Mouse (Mus musculus) lung, postnatal 0 days (tissue): ENCODE results near the gene Carmil1. TPM values are rescaled to one million over a fixed set of nuclear protein-coding genes. Genes with fewer than 3 reads are reported as not detected.

Experiments
- ATAC-seq: fragments of 200-750 bp; cut with Nextera tagmentation; 2 replicates; pipeline ENCODE4 v1.8.0; 2017; ENCODE audit warnings: moderate library complexity
- DNase-seq: peaks from one replicate; pipeline ENCODE4 v3.0.0-alpha.2; 2016; ENCODE audit warnings: low spot score
- H3K27ac ChIP-seq: fragments of 300-500 bp; sonication (generic); 2 replicates; pipeline ENCODE4 v1.5.1; 2014; ENCODE audit warnings: antibody characterized with exemption, mild to moderate bottlenecking, low read length, mixed read lengths
- H3K27me3 ChIP-seq: fragments of 300-500 bp; sonication (generic); replicated peaks from 2 replicates; pipeline ENCODE4 v1.6.1; 2014; ENCODE audit warnings: low read length, mixed read lengths; ENCODE audit not compliant: insufficient read depth
- H3K36me3 ChIP-seq: fragments of 300-500 bp; sonication (generic); 2 replicates; pipeline ENCODE4 v1.6.1; 2014; ENCODE audit warnings: low read length, mixed read lengths; ENCODE audit not compliant: insufficient read depth
- H3K4me1 ChIP-seq: fragments of 300-500 bp; sonication (generic); 2 replicates; pipeline ENCODE4 v1.6.1; 2014; ENCODE audit warnings: antibody characterized with exemption, low read depth, low read length, mixed read lengths; ENCODE audit not compliant: insufficient read depth
- H3K4me2 ChIP-seq: fragments of 300-500 bp; sonication (generic); replicated peaks from 2 replicates; pipeline ENCODE4 v1.6.1; 2014; ENCODE audit warnings: low read depth, mild to moderate bottlenecking, low read length, moderate library complexity, mixed read lengths
- H3K4me3 ChIP-seq: fragments of 300-500 bp; sonication (generic); 2 replicates; pipeline ENCODE4 v1.5.1; 2014; ENCODE audit warnings: low read depth, low read length
- H3K9ac ChIP-seq: fragments of 300-500 bp; sonication (generic); replicated peaks from 2 replicates; pipeline ENCODE4 v1.6.1; 2014; ENCODE audit warnings: low read depth, mild to moderate bottlenecking
- H3K9me3 ChIP-seq: fragments of 300-500 bp; sonication (generic); 2 replicates; pipeline ENCODE4 v1.6.1; 2016; ENCODE audit warnings: low read length, mixed read lengths
- CTCF ChIP-seq: IDR thresholded peaks from 2 replicates; pipeline ENCODE4 v1.5.1; 2016; ENCODE audit warnings: antibody characterized with exemption, mild to moderate bottlenecking
- EP300 ChIP-seq: IDR thresholded peaks from 2 replicates; pipeline ENCODE4 v1.6.1; 2016; ENCODE audit warnings: antibody characterized with exemption, mild to moderate bottlenecking, control low read depth
- WGBS: fragments of 180-500 bp; shearing (Covaris S2); extraction: QIAGEN DNeasy Blood & Tissue Kit; methylation state at CpG from one replicate; pipeline ENCODE4 v1.1.7; 2014; 5-methylcytosine and 5-hydroxymethylcytosine counted together
- polyA plus RNA-seq: library from polyadenylated mRNA; unstranded; fragments of >200 nt; fragmentation: Nextera tagmentation; extraction: Ambion mirVana; gene quantifications from 2 replicates; pipeline ENCODE4 v1.2.1, GENCODE M21; 2015

The Carmil1 gene
- polyA plus RNA-seq, 1 experiment from 2014 or later = 47.5 TPM

DNA sequence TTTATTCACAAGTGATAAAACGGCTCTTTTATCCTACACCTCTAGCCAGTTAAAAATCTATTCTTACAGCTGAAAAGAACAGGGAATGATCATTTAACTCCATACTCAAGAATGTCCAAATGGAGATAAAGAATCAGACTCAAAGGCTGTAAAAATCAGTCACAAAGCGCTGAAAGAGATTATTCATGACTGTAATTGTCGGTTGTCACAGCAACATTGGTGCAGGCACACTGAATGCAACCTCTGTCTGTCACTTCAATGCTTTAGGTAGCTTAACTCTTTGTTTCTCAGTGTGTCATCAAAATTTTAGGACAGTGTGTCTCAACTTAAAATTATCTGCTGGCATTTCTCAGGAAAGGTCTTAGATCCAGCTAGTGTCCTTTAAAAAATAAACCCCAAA, 235.3 kb downstream of the Carmil1 start:
- Histone ChIP-seq H3K4me2 (no peak overlapping the region), H3K9ac (no peak overlapping the region), H3K27ac (no peak overlapping the region), H3K27me3 (no peaks in the 10 kb centered on the region), H3K4me1 (no peaks in the 10 kb centered on the region), H3K4me3 (no peak overlapping the region), H3K9me3 (no peaks in the 10 kb centered on the region), H3K36me3 (peaks cover 12% of the 10 kb centered on the region; the same call in 1 of the 2 replicates)
- 72% methylated on average over 3 of the region's 3 CpGs for WGBS
- TF ChIP-seq EP300 (no peak), CTCF (no peak)
- DNase-seq (no peak), ATAC-seq (no peak)

DNA sequence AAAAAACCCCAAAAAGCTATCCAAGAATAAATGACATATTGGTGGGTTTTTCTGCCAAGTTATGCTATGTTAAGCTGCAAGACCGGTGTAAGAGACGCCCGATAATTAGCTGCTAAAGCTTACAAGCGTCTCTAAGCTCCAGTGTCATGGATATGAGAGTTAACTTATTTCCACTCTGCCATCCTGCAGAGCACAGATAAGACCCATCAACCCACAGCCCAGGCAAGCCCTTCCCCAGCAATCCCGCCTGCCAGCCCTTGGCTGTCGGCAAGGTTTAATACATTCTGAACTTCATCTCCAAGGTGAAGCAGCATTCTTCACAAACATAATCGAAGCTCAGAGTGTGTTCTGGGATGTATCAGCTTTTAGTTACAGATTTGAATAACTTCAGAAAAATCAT, 240.4 kb downstream of the Carmil1 start:
- H3K9me3 ChIP-seq = no peaks in the 10 kb centered on the region
- no peaks in the 10 kb centered on the region for H3K27me3 ChIP-seq
- no peak overlapping the region for H3K4me2 ChIP-seq
- WGBS = 75% methylated on average over 7 of the region's 7 CpGs
- no peak for ATAC-seq
- peaks cover 12% of the 10 kb centered on the region; the same call in 1 of the 2 replicates for H3K36me3 ChIP-seq
- TF ChIP-seq CTCF = no peak
- no peak for TF ChIP-seq EP300
- DNase-seq = no peak
- no peak overlapping the region for H3K9ac ChIP-seq
- no peak overlapping the region for H3K27ac ChIP-seq
- H3K4me3 ChIP-seq = no peak overlapping the region
- H3K4me1 ChIP-seq = no peaks in the 10 kb centered on the region

DNA sequence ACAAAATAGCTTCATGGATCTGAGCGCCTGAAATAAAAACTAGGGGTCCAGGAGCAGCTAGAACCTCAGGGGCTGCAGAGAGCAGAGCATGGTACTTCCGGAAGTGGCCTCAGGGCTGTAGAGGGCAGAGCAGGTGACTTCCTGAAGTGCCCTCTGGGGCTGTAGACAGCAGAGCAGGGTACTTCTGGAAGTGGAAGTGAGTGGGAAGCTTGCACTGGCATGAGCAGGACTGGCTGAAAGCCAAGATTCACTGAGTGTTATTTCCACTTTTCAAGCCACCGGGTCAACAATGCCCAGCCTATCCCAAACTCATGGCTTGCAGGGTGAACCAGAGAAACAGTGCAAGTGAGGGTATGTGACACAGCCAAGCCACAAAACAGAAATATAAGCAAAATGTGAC, 243.1 kb downstream of the Carmil1 start:
- DNase-seq = peak; percentile 80
- Histone ChIP-seq H3K4me2 (no peak overlapping the region), H3K27me3 (no peaks in the 10 kb centered on the region), H3K4me1 (no peaks in the 10 kb centered on the region), H3K36me3 (no peaks in the 10 kb centered on the region), H3K9me3 (no peaks in the 10 kb centered on the region), H3K27ac (no peak overlapping the region), H3K4me3 (no peak overlapping the region), H3K9ac (no peak overlapping the region)
- TF ChIP-seq EP300 = 0 out of 2 replicates have a peak, but pooled peaks have one; percentile 35
- TF ChIP-seq CTCF = peak; percentile 34
- peak; percentile 89 for ATAC-seq
- WGBS = 46% methylated on average over 3 of the region's 3 CpGs

DNA sequence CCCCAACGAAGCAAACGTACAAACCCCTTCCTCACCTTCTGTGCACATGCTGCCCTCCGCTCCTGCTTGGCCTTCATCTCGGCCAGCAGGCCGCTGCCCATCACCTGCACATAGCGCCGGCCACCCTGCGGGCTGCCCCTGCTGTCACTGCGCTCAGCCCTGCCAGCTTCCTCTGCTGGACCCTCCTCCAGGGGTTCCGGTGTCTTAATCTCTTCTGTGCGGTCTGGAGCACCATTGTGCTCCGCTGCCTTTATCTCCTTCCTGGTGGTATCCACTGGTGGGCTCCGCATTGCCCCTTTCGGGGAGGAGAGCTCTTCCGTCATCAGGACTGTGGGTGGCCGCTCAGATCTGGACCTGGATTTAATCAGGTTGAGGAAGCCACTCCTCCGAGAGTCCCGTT, 244.4 kb downstream of the Carmil1 start:
- H3K4me1 ChIP-seq = no peaks in the 10 kb centered on the region
- H3K9me3 ChIP-seq = no peaks in the 10 kb centered on the region
- 0 out of 2 replicates have a peak overlapping the region, but pooled peaks have one; percentile 8 for H3K4me2 ChIP-seq
- no peak overlapping the region for H3K4me3 ChIP-seq
- H3K36me3 ChIP-seq = no peaks in the 10 kb centered on the region
- WGBS = 81% methylated on average over 18 of the region's 18 CpGs
- DNase-seq (no peak), ATAC-seq (no peak)
- TF ChIP-seq CTCF (no peak), EP300 (no peak)
- no peak overlapping the region for H3K9ac ChIP-seq
- H3K27me3 ChIP-seq = no peaks in the 10 kb centered on the region
- no peak overlapping the region for H3K27ac ChIP-seq

DNA sequence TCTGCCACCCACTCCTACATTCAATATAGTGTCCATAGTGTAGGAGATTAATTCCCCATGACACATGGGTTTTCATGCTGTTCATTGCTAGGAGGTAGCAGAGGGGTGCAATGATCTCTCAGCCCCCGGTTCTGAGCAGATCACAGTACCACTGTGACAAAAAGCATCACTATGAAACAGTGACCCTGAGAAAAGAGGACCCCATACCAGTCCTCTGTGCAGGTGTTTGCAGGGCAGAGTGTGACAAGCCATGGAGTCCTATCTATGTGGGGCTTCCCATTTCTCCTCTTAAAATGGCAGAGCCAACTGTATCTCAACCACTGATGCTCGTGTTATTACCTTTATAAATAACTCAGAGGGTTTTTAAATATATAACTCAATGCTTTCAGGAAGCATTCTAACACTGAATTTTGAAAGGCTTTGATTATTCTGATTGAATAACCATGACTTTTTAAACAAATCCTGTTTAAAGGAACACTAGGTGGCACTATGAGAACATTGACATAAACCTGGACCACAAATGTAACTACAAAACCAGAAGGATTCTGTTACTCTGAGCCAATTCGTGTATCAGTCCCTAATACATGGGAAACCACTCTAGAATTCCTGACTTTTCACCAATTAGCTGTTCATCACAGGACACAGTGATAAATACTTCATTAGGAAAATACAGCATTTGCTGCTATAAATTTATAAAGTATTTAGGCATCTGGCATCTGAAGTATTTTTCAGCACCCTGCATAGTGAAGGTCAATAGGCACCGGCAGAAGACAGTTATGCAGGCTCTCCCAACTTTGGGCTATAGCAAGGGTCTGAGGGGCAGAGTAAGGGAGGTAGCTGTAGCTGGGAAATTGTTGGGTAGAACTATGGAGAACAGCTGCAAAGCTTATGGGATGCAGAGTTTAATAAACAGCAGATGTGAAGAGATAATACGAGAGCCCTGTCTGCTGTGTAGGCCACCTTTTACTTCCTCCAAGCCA, 253.1 kb downstream of the Carmil1 start:
- Histone ChIP-seq H3K27ac (no peak overlapping the region), H3K27me3 (no peaks in the 10 kb centered on the region), H3K9me3 (no peaks in the 10 kb centered on the region), H3K4me3 (no peak overlapping the region), H3K36me3 (0 out of 2 replicates have a peak, but pooled peaks cover 7% of the 10 kb centered on the region), H3K9ac (no peak overlapping the region), H3K4me2 (no peak overlapping the region), H3K4me1 (no peaks in the 10 kb centered on the region)
- ATAC-seq (no peak), DNase-seq (peak; percentile 53)
- 62% methylated on average over 5 of the region's 5 CpGs for WGBS
- no peak for TF ChIP-seq EP300
- TF ChIP-seq CTCF = peak; percentile 53

DNA sequence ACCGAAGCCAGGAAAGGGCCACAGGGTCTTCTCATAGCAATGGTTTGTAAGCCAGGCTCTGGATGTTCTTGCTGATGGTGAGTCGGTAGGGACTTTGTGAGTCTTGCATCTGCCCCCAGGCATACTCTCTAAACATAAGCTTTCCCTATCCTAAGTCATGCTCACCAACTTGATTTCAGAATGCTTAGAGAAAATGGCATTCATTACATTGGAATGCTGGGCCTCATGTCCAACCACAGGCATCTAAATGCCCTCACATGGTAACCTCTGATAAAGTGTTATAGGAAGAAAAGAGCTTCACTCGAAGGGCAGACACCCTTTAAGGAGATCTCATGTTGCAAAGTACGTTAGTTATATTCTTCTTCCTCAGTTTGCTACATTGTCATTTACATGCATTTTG, 262.1 kb downstream of the Carmil1 start:
- no peaks in the 10 kb centered on the region for H3K4me1 ChIP-seq
- no peak for TF ChIP-seq EP300
- no peak for TF ChIP-seq CTCF
- H3K27ac ChIP-seq = no peak overlapping the region
- no peaks in the 10 kb centered on the region for H3K9me3 ChIP-seq
- H3K9ac ChIP-seq = no peak overlapping the region
- H3K4me3 ChIP-seq = no peak overlapping the region
- no peak for DNase-seq
- no peak for ATAC-seq
- no peaks in the 10 kb centered on the region for H3K27me3 ChIP-seq
- H3K36me3 ChIP-seq = 0 out of 2 replicates have a peak, but pooled peaks cover 7% of the 10 kb centered on the region
- WGBS = 91% methylated on average over 4 of the region's 4 CpGs
- H3K4me2 ChIP-seq = no peak overlapping the region
